40 mouse cellular contexts compared by ENCODE assay signal in the genomic region with DNA sequence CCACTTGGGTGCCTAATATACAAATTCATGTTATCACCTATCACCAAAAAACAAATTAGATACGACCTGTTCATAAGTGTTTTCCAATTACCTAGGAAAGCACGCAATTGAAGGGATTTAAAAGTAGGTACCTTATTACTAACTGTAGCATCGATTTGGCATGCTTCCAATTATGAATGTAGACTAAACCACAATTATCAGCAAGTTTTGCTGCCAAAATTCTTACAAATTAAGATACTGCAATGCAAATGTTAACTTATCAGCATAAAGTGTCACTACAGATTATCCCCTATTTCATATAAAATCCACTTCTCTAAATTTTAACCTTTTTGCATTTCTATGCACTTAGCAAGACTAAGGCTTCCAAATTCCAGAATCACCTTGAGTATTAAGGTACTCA. TPM values are rescaled to one million over a fixed set of nuclear protein-coding genes. Genes with fewer than 3 reads are reported as not detected.
"Had no signal": no experiment of that assay in that cellular context is flagged by ENCODE, and none has a peak within 500 bp of the region (broad histone marks: within the 10 kb centered on the region; RNA-seq: fewer than 3 reads in every experiment).

No protein-coding gene starts in this region.

- H3K4me1 ChIP-seq: heart, embryonic 13.5 days; heart, embryonic 15.5 days; hindbrain, embryonic 12.5 days; intestine, embryonic 15.5 days had no signal

- DNase-seq: gastrocnemius, postnatal 14 days; gastrocnemius, postnatal 36 days; heart, adult 2 months; heart, postnatal 14 days; heart, postnatal 36 days; kidney, adult 2 months; kidney, adult 9 months; kidney, postnatal 14 days; kidney, postnatal 36 days; layer of hippocampus, adult 9-11 months; layer of hippocampus, postnatal 36 days; liver; liver, embryonic 13.5 days had no signal

- ATAC-seq: hindbrain, embryonic 16.5 days; inflammation-experienced regulatory T-cells, adult 6 months; intestine, embryonic 15.5 days; intestine, postnatal 0 days had no signal

- H3K27ac ChIP-seq: heart, adult 2 months; heart, embryonic 13.5 days; heart, embryonic 15.5 days; hindbrain, embryonic 12.5 days; hindbrain, embryonic 14.5 days; intestine, embryonic 15.5 days; kidney, embryonic 15.5 days; kidney, postnatal 0 days; limb, embryonic 10.5 days; limb, embryonic 12.5 days; liver, embryonic 13.5 days had no signal

- H3K4me2 ChIP-seq: heart, embryonic 11.5 days; heart, embryonic 13.5 days; heart, embryonic 15.5 days; hindbrain, embryonic 12.5 days; hindbrain, embryonic 14.5 days; intestine, embryonic 15.5 days; kidney, embryonic 15.5 days; limb, embryonic 12.5 days; liver, embryonic 11.5 days; liver, embryonic 13.5 days had no signal

- H3K27me3 ChIP-seq: heart, embryonic 13.5 days; heart, embryonic 15.5 days; hindbrain, embryonic 12.5 days; intestine, embryonic 15.5 days; kidney, embryonic 15.5 days; limb, embryonic 12.5 days had no signal

- H3K9ac ChIP-seq: heart, embryonic 13.5 days; heart, embryonic 15.5 days; hindbrain, embryonic 12.5 days; hindbrain, embryonic 14.5 days; intestine, embryonic 15.5 days; kidney, embryonic 15.5 days; limb, embryonic 12.5 days; liver, embryonic 13.5 days had no signal

- H3K9me3 ChIP-seq: heart, embryonic 13.5 days; heart, embryonic 15.5 days; hindbrain, embryonic 12.5 days; intestine, embryonic 15.5 days; kidney, embryonic 15.5 days; limb, embryonic 10.5 days; limb, embryonic 12.5 days; liver, embryonic 13.5 days had no signal

- H3K4me3 ChIP-seq: heart, adult 2 months; heart, embryonic 13.5 days; heart, embryonic 15.5 days; hindbrain, embryonic 12.5 days; intestine, embryonic 15.5 days; kidney, embryonic 15.5 days; limb, embryonic 10.5 days; limb, embryonic 12.5 days; liver, embryonic 13.5 days had no signal

RNA-seq across cellular contexts. Expression of a gene that starts 7.3 kb away (rescaled TPM):
- total RNA-seq: hematopoietic stem cell, adult 5-6 weeks had no signal
- polyA plus RNA-seq: inflammation-experienced regulatory T-cells, adult 6 months had no signal

RNA-seq across cellular contexts. Expression of a gene that starts 48.9 kb away (rescaled TPM):
- total RNA-seq: gastrocnemius, adult 18-20 months; gastrocnemius, adult 8-10 months; gastrocnemius, postnatal 14 days; gastrocnemius, postnatal 36 days; heart, adult 2 months; heart, postnatal 14 days; heart, postnatal 36 days; hematopoietic stem cell, adult 5-6 weeks; layer of hippocampus, adult 18-20 months; layer of hippocampus, adult 8-10 months; layer of hippocampus, postnatal 14 days; layer of hippocampus, postnatal 36 days; left cerebral cortex, adult 18-20 months; left cerebral cortex, adult 8-10 months; left cerebral cortex, postnatal 14 days; left cerebral cortex, postnatal 36 days had no signal
- polyA plus RNA-seq: gonadal fat pad, adult 2 months; heart, adult 2 months; heart, embryonic 11.5 days; heart, embryonic 13.5 days; heart, postnatal 0 days; inflammation-experienced regulatory T-cells, adult 6 months; intestine, postnatal 0 days; kidney, adult 2 months; kidney, postnatal 0 days; large intestine, adult 2 months; limb, embryonic 10.5 days; liver, embryonic 11.5 days; liver, embryonic 13.5 days had no signal
